Mouse (Mus musculus) frontal cortex, postnatal 36 days (tissue): ENCODE measurements around the gene Stard10.

Source experiments
- DNase-seq, 2 experiments: peaks; one replicate each; pipeline ENCODE4 v3.0.0; 2022; ENCODE audit warnings: low spot score in 2 of 2

The Stard10 gene

DNA sequence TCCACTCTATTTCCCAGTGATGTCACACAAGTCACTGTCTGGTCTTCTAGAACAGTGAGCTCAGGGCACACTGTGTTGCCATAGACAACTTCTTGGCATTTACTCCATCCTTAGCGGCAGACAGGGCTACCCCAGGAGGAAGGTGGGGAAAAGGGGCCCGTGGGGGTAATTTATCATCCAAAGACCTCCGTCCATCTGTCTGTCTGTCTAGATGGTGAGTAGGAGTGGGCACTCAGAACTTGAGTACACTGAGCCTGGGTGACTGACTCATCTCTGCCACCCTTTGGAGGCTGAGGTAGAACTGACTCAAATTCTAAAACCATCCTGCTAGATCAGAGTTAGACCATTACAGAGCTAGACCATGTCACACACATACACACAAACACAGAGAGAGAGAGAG is at the start of gene Stard10:
Stard10 (plus strand) TSS at position 73 of the 400 bp plus-strand sequence.
- no peak for DNase-seq

DNA sequence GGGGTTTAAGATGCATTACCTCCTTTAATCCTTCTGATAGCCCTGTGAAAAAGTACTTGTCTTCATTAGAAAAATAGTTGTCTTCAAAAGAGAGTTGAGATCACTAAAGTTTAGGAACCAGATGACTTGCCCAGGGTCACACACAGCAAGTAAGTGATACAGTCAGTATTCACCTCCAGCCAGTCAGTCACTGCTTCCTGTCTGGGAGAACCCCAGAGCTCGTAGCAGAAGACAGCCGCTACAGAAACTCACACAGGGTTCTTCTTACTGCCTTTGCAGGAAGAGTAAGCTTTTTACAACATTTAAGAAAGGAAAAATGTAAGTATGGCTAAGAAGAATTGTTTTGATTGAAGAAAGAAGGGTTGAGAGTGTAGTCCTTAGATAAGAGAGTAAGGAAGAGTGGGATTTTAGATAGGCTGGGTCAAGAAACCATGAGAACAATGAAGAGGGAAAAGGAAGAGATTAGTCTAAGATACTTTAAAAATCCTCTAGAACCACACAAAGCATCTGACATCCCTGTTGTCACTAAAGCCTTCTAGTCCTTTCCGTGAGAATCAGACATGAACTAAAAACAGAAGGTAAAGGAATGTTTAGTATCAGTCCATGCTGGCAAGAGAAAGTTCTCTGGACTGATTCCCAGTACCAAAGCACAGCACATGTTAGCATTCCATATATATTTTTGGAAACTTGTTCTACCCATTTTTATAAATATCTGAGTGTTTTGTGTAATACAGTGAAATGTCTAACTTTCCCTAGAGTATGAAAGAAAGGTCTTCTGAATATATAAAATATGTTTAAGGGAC is 49.2 kb upstream of the Stard10 start:
- DNase-seq = peak in 1 of 2 experiments; percentile 59

DNA sequence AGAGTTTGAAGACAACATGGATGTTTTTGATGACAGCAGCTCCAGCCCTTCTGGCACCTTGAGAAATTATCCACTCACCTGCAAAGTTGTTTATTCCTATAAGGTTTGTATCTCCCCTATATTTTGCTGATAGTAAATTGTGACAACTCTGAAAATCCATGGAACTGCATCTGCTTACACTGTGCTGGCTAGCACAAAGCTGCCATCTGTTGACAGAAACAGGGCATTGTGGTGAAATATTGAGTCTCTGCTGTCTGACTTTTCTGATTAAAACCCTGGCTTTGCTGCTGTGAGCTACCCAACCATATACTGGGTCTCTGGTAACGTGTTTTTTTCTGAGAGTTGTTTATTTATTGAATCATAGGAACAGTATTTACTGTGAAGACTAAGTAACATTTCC is 45.3 kb upstream of the Stard10 start:
- DNase-seq = no peak

DNA sequence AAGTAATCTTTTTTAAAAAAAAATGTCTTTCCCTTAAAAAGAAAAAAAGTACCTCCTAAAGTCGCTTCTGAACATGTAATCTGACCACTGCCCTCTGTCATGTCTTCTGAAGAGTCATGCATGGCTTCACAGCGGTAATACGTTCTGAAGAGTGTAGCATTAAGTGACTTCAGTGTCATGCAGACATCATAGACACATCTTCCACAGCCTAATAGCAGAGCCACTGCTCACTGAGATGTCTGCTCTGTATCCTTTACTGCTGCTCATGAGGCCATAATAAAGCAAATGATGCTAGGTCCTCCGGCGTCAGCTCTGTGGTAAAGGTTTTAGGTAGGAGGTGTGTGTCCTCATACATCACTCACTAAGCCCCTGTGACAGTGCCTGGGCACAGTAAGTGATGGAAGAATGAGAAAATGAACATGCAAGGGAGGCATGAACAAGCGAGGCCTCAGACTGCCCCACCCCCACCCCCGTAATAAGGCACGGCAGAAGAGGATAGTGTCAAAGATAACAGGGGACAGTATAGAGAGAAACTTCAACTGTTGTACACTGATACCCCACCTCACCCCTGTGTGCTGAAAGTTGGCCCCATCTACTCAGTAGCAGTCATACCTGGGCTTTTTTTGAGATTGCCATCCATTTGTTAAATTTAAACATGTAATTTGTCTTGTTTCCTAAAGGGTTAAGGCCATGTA is 44.3 kb upstream of the Stard10 start:
- no peak for DNase-seq

DNA sequence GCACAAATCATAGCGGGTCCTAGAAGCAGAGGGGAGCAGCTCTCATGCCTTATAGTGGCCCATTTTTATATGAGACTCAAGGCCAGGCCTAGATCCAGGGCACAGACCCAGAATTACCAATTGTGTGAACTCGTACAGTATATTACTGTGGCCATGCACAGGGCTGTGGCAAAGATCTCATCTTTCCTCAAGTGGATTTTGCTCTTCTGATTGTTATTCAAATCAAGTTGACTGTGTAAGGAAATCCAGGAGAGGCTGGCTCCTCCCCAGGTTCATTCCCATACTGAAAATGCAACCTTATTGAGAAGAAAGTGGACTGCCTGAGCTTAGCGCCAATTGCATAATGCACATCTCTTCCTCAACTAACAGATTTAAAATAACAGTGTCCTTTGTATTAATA is 34.2 kb upstream of the Stard10 start:
- DNase-seq = no peak

DNA sequence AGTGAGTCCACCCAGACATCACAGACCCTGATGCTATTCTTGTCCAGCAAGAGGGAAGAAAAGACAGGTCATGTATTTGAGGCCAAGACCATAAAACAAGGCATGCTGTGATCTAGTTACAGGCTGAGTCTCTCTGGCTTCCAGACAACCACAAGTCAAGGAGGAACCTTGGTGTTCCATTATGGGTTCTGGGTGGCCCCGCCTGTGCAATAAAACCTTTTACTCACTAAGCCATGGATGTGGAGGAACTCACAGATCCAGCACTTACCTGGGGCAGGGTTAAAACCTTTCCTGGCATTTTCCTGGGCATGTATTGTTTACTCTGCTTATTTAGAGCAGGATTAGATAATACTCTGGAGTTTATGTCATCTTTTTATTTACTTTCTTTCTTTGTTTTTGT is 32.4 kb upstream of the Stard10 start:
- DNase-seq = no peak

DNA sequence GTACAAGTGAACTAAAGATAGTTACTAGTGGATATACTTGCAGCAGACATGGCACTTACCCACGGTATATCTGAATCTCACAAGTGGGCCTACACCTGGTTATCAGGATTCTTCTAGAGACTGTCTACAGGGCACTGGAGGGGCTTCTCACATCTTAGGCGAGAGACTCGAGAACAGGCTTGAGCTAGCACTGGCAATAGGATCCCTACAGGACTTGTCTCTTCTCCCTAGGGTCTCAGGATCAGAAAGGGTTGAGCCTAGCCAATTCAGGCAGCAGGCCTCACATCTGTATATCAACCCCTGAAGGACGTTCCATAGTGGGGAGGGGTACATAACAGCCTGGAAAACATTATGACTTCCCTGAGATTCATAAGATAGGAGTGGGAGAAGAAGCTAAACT is 30.0 kb upstream of the Stard10 start:
- DNase-seq = no peak

DNA sequence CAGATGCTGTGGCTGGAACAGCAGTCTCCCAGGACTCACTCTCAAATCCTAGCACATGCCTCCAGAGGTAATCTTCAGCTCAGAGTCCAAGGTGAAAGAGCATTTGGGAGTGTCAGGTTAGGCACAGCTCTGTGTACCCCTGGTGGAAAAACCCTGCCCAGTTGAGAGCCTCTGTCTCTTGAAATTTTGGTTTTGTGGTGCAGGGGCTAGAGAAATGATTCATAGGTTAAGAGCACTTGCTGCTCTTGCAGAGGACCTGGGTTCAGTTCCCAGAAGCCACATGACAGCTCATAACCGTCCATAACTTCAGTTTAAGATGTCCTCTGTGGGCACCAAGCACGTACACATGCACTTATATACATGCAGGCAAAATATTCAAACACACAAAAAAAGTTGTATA is 29.1 kb upstream of the Stard10 start:
- DNase-seq = no peak

DNA sequence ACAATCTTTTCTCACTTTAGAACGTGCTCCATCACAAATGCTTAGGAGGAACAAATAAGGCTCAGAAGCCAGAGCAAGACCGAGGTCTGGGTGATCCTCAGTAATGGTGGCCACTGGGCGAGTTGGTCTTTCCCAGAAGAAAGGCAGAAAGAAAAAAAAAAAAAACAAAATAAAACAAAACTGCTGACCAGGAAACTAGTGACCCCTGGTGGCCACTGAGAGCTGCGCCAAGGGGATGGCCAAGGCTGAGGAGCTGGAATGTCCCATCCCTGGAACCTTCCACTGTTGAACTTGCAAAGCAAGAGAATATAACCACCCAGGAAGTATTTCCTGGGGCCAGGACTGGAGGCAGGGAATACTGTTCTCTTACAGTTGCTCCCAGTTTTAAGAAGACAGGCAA is 28.4 kb upstream of the Stard10 start:
- peak in 1 of 2 experiments; percentile 38 for DNase-seq

DNA sequence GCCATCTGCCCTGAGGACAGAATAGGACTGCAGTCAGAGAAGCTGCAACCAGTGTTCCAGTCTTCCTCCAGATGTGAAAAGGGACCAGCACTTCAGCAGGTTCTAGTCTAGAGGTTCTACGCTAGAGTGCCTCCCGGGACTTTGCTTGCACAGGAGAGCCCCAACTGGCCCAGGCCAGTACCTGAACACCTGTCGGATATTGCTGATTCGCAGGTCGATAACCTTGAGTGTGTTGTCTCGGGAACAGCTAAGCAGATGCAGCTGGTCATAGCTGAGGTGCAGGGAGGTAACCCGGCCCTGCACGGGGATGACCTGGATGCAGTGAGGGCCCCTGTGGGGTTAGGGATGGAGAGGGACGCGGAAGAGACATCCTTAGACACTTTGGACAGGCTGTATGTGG is 26.5 kb upstream of the Stard10 start:
- DNase-seq = no peak

DNA sequence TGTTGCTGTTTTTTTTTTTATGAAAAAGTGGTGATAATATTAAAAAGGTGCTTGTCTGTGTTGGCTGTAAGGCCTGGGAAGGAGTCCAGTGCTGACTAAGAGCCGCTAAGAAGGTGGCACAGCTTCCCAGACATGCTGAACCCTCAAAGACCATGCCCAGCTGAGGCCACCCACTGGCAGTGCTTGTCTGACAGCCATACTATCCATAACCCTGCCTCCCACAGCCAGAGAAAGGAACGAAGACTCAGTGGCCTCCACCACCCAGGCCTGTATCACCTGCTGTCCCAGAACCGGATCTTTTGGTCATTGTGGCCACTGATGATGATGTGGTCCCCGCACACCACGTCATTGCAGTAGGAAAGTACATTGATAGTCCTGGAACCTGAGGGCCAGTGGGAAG is 25.7 kb upstream of the Stard10 start:
- DNase-seq = no peak

DNA sequence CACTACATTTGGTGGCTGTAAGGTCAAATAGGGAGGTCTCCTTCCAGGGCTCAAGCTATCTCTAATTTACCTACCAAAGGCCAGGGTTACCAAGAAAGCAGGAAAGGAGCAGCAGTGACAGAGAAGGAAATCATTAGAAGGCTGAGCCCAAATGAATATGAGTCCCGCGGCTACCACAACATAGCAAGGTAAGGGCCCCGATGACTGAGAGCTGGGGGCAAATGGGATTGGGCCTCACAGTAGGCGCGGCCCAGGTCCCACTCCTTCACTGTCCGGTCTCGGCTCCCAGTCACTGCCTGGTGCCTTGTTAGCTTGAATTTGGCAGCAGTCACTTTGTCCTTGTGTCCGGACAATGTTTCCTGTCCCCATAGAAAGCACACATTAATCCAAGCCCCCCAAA is 25.2 kb upstream of the Stard10 start:
- no peak for DNase-seq

DNA sequence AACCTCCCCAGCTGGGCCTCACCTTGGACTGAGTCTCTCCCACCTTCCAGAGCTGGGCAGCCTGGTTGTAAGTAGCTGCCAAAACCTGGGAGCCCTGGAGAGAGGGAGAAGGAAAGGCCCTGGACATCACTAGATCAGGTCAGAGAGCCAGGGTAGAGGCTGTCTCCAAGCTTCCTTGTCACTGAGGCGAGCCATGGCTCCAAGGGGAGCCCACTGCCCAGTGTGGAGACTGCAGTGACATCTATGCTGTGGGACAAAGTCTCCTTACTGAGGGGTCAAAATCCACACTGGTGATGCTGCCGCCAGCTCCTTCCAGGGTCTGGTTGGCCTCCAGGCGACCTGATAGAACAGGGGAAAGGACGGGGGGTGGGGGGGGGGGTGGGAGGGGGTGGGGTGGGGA is 24.8 kb upstream of the Stard10 start:
- no peak for DNase-seq

DNA sequence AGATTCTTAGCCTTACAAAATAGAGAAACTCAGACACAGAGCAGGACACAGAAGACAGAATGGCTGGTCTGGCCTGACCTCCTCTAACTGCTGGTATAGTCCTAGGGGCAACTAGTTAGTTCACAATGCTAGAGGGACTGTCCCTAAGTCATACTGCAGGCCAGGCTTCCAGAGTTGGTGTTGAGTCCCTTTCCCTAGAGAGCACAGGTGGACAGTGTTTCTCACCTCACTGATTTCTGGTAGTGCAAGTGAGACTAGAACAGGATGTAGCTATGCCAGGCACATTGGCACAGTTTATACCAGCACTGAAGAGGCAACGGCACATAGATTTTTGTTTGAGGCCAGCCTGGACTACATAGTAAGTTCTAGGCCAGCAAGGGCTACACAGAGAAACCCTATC is 24.2 kb upstream of the Stard10 start:
- no peak for DNase-seq

DNA sequence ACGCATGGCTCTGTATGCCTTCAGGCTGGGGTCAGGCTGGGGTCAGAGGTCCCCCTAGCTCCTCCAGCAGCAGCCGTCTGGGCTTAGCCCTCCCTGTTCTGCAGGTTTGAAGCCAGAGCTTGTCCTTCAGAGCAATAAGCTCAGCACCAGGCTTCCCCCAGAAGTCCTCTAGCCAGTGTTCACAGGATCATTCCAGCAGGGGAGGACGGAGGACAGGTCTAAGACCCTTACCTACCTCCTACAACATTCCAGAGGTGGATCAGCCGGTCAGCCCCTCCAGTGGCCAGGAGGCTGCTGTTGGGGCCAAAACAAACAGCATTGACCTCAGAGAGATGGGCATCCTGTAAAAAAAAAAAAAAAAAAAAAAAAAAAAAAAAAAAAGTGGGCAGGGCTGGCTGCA is 23.7 kb upstream of the Stard10 start:
- DNase-seq = no peak

DNA sequence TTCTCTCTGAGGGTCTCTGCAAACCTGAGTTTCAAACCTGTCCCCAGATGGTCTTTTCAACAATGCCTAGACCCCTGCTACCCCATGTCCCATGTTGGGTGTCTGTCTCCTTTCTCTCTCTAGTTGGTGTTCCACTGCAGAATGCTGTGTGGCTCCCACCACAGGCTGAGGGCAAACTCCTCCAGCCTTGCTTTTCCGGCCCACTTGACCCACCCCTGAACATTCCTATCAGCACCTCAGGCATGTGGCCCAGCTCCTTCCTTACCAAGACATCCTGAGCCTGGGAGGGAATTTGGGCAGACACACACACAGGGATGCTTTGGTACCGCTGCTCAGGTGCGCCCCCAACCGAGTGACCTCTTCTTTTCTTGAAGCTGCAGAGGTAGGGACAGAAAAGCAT is 23.3 kb upstream of the Stard10 start:
- DNase-seq = no peak

DNA sequence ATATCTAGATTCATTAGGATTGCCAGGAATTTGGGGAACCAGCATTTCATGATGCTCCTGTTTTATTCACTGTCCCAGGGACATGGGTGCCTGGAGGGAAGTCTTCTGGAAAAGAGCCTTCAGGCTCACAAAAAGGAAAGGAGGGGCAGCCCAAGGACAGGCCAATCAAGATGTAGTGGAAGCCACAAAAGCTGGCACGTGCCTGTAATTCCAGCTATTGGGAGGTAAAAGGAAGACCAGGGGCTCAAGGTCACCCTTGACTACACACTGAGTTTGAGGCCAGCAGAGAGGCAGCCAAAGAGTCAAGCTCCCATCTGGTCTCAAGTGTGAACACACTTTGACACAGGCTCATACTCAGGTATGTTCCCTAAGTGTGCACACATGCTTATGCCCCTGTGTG is 21.4 kb upstream of the Stard10 start:
- DNase-seq = no peak

DNA sequence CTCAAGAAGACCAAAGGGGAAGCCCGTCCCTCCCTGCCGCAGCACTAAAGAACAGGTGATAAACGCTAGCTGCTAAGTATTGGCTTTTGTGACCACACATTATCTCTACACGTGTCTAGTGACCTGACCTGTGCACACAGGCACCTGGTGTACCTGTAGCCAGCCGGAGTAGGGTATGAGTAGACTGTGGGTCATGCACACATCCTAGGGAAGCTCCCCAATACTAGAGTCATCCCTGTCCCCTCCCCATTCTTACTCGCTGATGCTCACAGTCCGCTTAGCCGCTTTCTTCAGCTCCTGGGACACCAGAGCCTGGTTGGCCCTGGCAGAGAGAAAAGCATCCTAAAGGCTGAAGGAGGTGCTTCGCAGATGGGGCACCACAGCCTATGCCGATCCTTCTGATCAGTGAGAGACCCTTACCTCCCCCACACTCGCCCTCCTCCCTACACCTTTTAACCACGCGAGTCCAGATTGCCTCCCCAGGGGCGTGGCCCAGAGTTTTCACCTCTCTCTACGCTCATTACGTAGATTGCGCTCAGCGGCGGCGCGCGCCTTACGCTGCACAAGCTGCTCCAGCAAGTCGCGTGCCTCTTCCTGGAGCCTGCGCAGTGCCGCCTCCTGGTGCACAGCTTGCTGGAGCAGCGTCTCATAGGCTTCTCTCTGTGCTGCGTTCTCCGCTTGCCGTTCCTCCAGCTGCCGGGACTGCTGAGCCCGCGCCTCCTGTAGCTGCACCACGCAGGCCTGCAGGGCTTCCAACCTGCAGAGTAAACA is 20.4 kb upstream of the Stard10 start:
- DNase-seq = peak; percentile 87 to 90

DNA sequence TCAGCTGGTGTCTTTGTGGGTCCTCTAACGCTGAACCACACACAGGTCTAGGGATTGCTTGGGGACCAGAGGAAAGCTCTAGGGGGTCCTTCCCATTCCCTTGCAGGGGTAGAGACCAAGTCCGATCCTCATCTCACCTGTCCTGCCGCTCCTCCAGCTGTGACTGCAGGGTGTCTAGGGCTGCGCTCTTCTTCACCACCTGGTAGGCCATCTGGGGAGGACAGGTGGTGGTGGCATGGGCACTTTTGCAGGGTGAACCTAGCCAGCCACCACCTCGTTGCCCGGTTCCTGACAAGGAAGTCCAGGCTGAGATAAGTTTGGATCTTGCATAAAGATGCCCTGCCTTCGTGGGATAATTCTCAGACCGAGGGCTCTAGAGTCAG is 19.9 kb upstream of the Stard10 start:
- DNase-seq = no peak

DNA sequence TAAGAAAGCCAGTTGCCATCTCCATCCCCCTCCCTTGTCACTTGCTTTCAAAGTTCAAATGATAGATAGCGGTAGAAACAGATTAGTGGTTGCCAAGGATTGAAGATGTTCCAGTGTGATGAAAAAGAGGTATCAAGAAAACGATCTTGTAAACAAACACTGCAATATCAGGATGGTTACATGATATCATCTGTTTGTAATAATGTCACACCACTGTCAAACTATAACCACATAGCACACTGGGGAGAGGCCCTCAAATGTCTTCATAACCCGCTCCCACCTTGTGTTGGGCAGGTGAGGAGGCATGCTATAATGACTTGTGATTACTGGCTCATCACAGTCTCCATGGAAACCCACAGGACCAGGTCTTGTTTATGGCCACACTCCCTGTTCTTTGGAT is 18.5 kb upstream of the Stard10 start:
- no peak for DNase-seq

DNA sequence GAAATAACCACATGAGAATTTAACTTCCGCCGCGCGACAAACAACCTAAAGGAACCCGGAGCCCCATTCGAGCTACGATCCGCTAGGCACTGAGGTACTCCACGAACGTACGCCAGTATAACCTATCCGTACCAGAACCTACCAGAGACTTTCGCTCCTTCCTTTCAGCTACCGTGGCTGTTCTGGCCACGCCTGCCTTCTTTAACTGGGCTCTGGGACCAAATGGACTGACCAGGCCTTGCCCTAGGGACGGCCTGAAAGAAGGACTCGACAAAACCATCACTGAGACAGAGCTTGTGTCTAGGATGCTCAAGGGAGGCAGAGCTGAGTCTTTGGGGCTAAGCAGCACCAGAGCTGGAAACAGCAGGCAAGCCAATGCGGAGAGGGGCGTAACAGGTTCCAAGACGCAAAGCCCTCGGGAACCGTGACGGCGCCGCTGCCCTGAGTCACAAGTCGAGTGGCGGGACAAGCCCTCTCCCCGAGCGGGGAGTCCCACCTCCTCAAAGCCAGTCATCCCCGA is 15.5 kb upstream of the Stard10 start:
- DNase-seq = peak; percentile 33 to 34

DNA sequence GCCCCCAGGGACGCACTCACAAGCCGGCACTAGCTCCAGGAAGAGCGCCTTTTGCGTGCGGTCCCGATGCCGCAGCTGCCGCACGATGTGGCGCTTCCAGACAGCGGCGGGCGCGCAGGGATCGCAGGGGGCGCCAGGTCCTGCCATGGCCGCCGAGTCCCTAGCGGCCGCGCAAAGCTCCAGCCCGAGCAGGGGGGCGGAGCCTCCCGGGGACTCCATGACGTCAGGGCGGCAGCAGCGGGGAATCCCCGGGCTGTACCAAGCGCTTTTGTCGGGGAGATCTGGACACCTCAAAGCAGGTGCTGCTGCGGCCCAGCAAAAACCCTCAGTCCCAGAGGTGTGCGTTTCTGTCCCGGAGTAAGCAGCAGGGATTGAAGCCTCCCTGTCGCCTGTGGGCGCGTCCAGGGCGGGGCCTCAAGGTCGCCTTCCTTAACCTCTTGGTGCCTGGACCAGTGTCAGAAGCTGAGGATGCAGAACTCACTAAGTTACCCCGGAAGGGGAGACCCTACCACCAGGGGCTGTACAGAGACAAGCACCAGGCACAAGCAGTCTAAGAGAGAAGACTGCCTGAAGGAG is 14.9 kb upstream of the Stard10 start, which contains the start of gene Atg16l2:
Atg16l2 (minus strand) TSS at position 371 of the 576 bp plus-strand sequence.
- peak; percentile 91 to 93 for DNase-seq
